Mouse (Mus musculus) bone marrow, adult 2 months (tissue): ENCODE data around the gene Arrb2.
A peak's percentile ranks its signal among the peaks of the same experiment; 100 is the strongest.

Experiments used
- CTCF ChIP-seq: fragments of 200-500 bp; IDR thresholded peaks from 2 replicates; pipeline ENCODE4 v1.5.1; 2011; ENCODE audit warnings: low read length, control low read depth; ENCODE audit not compliant: control insufficient read depth, insufficient read depth
- POLR2A ChIP-seq: fragments of 200-500 bp; IDR thresholded peaks from 2 replicates; pipeline ENCODE4 v1.6.1; 2011; ENCODE audit warnings: low read depth, mild to moderate bottlenecking, control low read depth, low read length, borderline replicate concordance; ENCODE audit not compliant: control insufficient read depth

DNA sequence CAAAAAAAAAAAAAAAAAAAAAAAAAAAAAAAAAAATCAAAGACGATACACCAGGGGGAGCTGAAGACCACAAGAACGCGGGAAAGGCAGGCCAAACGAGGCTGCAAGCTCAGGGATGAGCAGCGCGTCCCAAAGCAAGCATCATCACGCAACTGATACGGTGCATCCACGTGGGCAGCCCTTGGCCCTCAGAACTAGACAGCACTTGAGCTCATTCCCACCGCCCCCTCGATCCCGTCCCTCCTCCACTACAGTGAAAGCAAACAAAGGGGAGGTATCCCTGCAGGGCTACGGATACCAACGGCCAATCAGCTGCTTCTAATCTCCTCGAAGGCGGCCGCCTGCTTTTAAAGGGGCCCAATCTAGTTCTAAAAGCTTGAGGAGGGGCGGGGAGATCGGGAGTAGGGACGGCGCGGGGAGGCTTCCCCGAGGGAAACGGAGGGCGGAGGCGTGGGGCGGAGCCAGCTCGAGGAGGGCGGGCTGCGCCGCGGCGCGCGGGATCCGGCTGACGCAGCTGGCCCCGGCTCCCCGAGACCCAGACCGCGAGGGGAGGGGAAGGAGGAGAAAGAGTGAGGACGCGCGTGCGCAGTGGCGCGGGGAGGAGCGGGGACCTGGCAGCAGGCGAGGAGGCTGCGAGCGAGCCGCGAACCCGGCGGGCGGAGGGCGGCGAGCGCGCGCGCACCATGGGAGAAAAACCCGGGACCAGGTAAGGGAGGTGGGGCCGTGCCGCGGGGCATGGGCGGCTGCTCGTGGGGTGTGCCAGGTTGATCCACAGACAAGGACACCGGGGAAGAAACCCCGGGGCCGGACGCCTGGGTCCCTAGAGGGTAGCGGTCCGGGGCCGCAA is at the start of gene Arrb2:
- peak; percentile 63; the same call in 1 of the 2 replicates for TF ChIP-seq POLR2A
- peak; percentile 83 for TF ChIP-seq CTCF
